Mouse (Mus musculus) stomach, postnatal 0 days (tissue): ENCODE data around the gene Haus8. TPM values are rescaled to one million over a fixed set of nuclear protein-coding genes. Genes with fewer than 3 reads are reported as not detected.
A peak's percentile ranks its signal among the peaks of the same experiment; 100 is the strongest.
"Not testable (repeated sequence)": the region's sequence is repeated elsewhere in the genome, so short reads cannot be mapped to it uniquely, and the experiment has no call there.

Experiments
- ATAC-seq: fragments of 200-750 bp; cut with Nextera tagmentation; 2 replicates; pipeline ENCODE4 v1.8.0; 2017; ENCODE audit not compliant: low FRiP score, low TSS enrichment
- DNase-seq: peaks from one replicate; pipeline ENCODE4 v3.0.0-alpha.2; 2016; ENCODE audit warnings: low spot score
- H3K27ac ChIP-seq: fragments of 300-500 bp; sonication (generic); replicated peaks from 2 replicates; pipeline ENCODE4 v1.5.1; 2014; ENCODE audit warnings: mild to moderate bottlenecking, control low read depth
- H3K27me3 ChIP-seq: fragments of 300-500 bp; sonication (generic); 2 replicates; pipeline ENCODE4 v1.6.1; 2014; ENCODE audit warnings: low read length; ENCODE audit not compliant: control insufficient read depth, insufficient read depth
- H3K36me3 ChIP-seq: fragments of 300-500 bp; sonication (generic); 2 replicates; pipeline ENCODE4 v1.6.1; 2014; ENCODE audit warnings: low read length, mixed read lengths; ENCODE audit not compliant: control insufficient read depth, insufficient read depth
- H3K4me1 ChIP-seq: fragments of 300-500 bp; sonication (generic); replicated peaks from 2 replicates; pipeline ENCODE4 v1.6.1; 2014; ENCODE audit warnings: antibody characterized with exemption; ENCODE audit not compliant: control insufficient read depth, insufficient read depth
- H3K4me2 ChIP-seq: fragments of 300-500 bp; sonication (generic); replicated peaks from 2 replicates; pipeline ENCODE4 v1.6.1; 2014; ENCODE audit warnings: low read depth, mild to moderate bottlenecking, control low read depth, moderate library complexity
- H3K4me3 ChIP-seq: fragments of 300-500 bp; sonication (generic); 2 replicates; pipeline ENCODE4 v1.5.1; 2014; ENCODE audit warnings: low read depth, low read length, control low read depth
- H3K9ac ChIP-seq: fragments of 300-500 bp; sonication (generic); 2 replicates; pipeline ENCODE4 v1.6.1; 2014; ENCODE audit warnings: mild to moderate bottlenecking, low read length, control low read depth, mixed read lengths
- H3K9me3 ChIP-seq: fragments of 300-500 bp; sonication (generic); 2 replicates; pipeline ENCODE4 v1.6.1; 2016; ENCODE audit warnings: low read length; ENCODE audit not compliant: control insufficient read depth
- CTCF ChIP-seq: IDR thresholded peaks from 2 replicates; pipeline ENCODE4 v1.5.1; 2016; ENCODE audit warnings: antibody characterized with exemption, low read depth, mild to moderate bottlenecking, moderate library complexity
- EP300 ChIP-seq: optimal IDR thresholded peaks from 2 replicates; pipeline ENCODE3; 2016; ENCODE audit warnings: antibody characterized with exemption
- WGBS: fragments of 180-500 bp; shearing (Covaris S2); extraction: QIAGEN DNeasy Blood & Tissue Kit; methylation state at CpG from one replicate; pipeline ENCODE4 v1.1.7; 2014; 5-methylcytosine and 5-hydroxymethylcytosine counted together
- polyA plus RNA-seq: library from polyadenylated mRNA; unstranded; fragments of >200 nt; fragmentation: Nextera tagmentation; extraction: Ambion mirVana; gene quantifications from 2 replicates; pipeline ENCODE4 v1.2.1, GENCODE M21; 2015

The Haus8 gene
- polyA plus RNA-seq, 1 experiment from 2014 or later = 24.8 TPM

GRCm38 (mm10) chr8:71271630-71272029 is 1.1 kb downstream of the Haus8 start:
- Histone ChIP-seq H3K9me3 (no peaks in the 10 kb centered on the region), H3K36me3 (no peaks in the 10 kb centered on the region; the same call in 1 of the 2 replicates), H3K4me2 (peak overlapping the region; percentile 86), H3K9ac (peak overlapping the region; percentile 68), H3K27me3 (no peaks in the 10 kb centered on the region), H3K27ac (peak overlapping the region; percentile 78), H3K4me3 (peak overlapping the region; percentile 84), H3K4me1 (peaks cover 6% of the 10 kb centered on the region; the same call in 1 of the 2 replicates)
- TF ChIP-seq EP300 (no peak), CTCF (no peak)
- 11% methylated on average over 5 of the region's 5 CpGs for WGBS
- ATAC-seq (no peak), DNase-seq (no peak)

- H3K4me3 ChIP-seq, H3K4me1 ChIP-seq, DNase-seq, H3K4me2 ChIP-seq, H3K36me3 ChIP-seq, H3K27ac ChIP-seq, H3K9ac ChIP-seq, ATAC-seq, H3K9me3 ChIP-seq, H3K27me3 ChIP-seq: not testable (repeated sequence)
- 93% methylated on average over 6 of the region's 6 CpGs for WGBS
Measured at GRCm38 (mm10) chr8:71268286-71268685, 4.4 kb downstream of the Haus8 start.

GRCm38 (mm10) chr8:71267690-71268089 is 5.0 kb downstream of the Haus8 start:
- no peak for TF ChIP-seq EP300
- no peak for TF ChIP-seq CTCF
- 97% methylated on average over 2 of the region's 2 CpGs for WGBS
- Histone ChIP-seq H3K27ac (no peak overlapping the region), H3K9me3 (no peaks in the 10 kb centered on the region), H3K36me3 (no peaks in the 10 kb centered on the region), H3K9ac (no peak overlapping the region), H3K4me3 (no peak overlapping the region), H3K4me1 (peaks cover 3% of the 10 kb centered on the region; the same call in 1 of the 2 replicates), H3K4me2 (no peak overlapping the region), H3K27me3 (no peaks in the 10 kb centered on the region)
- DNase-seq (no peak), ATAC-seq (no peak)

GRCm38 (mm10) chr8:71261234-71261633 is 11.5 kb downstream of the Haus8 start:
- Histone ChIP-seq H3K4me2 (no peak overlapping the region), H3K4me3 (no peak overlapping the region), H3K27me3 (no peaks in the 10 kb centered on the region), H3K27ac (no peak overlapping the region), H3K4me1 (no peaks in the 10 kb centered on the region), H3K9ac (no peak overlapping the region), H3K9me3 (no peaks in the 10 kb centered on the region), H3K36me3 (no peaks in the 10 kb centered on the region; the same call in 1 of the 2 replicates)
- DNase-seq (peak; percentile 39), ATAC-seq (no peak)
- peak; percentile 67 for TF ChIP-seq CTCF
- TF ChIP-seq EP300 = no peak

- H3K9me3 ChIP-seq = no peaks in the 10 kb centered on the region
- 78% methylated on average over 3 of the region's 3 CpGs for WGBS
- no peak overlapping the region for H3K9ac ChIP-seq
- no peak for TF ChIP-seq CTCF
- TF ChIP-seq EP300 = no peak
- H3K4me3 ChIP-seq = no peak overlapping the region
- H3K27ac ChIP-seq = peak overlapping the region; percentile 56; the same call in 1 of the 2 replicates
- no peaks in the 10 kb centered on the region for H3K4me1 ChIP-seq
- ATAC-seq (peak; percentile 90), DNase-seq (peak; percentile 86)
- H3K36me3 ChIP-seq = no peaks in the 10 kb centered on the region; the same call in 1 of the 2 replicates
- no peak overlapping the region for H3K4me2 ChIP-seq
- H3K27me3 ChIP-seq = no peaks in the 10 kb centered on the region
Measured at GRCm38 (mm10) chr8:71256545-71257232, 16.0 kb downstream of the Haus8 start.

- H3K4me1 ChIP-seq = no peaks in the 10 kb centered on the region
- no peak overlapping the region for H3K27ac ChIP-seq
- no peak overlapping the region for H3K4me2 ChIP-seq
- no peaks in the 10 kb centered on the region for H3K36me3 ChIP-seq
- H3K4me3 ChIP-seq = no peak overlapping the region
- WGBS = 95% methylated on average over 1 of the region's 1 CpGs
- no peak overlapping the region for H3K9ac ChIP-seq
- H3K27me3 ChIP-seq = no peaks in the 10 kb centered on the region
- ATAC-seq = no peak
- no peaks in the 10 kb centered on the region for H3K9me3 ChIP-seq
- no peak for TF ChIP-seq CTCF
- no peak for TF ChIP-seq EP300
- no peak for DNase-seq
Measured at GRCm38 (mm10) chr8:71248203-71248602, 24.5 kb downstream of the Haus8 start.
